Mouse (Mus musculus) cerebellum, postnatal 10 days (tissue): Measurements from ENCODE around the gene Tex22.
A peak's percentile ranks its signal among the peaks of the same experiment; 100 is the strongest.

Experiments used
- DNase-seq, 2 experiments: peaks; one replicate each; pipeline ENCODE4 v3.0.0; 2021; ENCODE audit warnings: mixed read lengths in 2 of 2

Tex22 gene

GRCm38 (mm10) chr12:113074329-113075062, at the start of gene Tex22:
Tex22 (plus strand) TSS chr12:113074502.
- peak; percentile 92 to 95 for DNase-seq

- DNase-seq, result no peak
Measured at GRCm38 (mm10) chr12:113026557-113026956, 47.7 kb upstream of the Tex22 start.

GRCm38 (mm10) chr12:113027495-113027894, 46.8 kb upstream of the Tex22 start:
- no peak for DNase-seq

GRCm38 (mm10) chr12:113028067-113028466, 46.2 kb upstream of the Tex22 start:
- peak; percentile 64 to 73 for DNase-seq

GRCm38 (mm10) chr12:113028898-113029297, 45.4 kb upstream of the Tex22 start:
- peak in 1 of 2 experiments; percentile 31 for DNase-seq

- DNase-seq, result no peak
Measured at GRCm38 (mm10) chr12:113030046-113030445, 44.3 kb upstream of the Tex22 start.

GRCm38 (mm10) chr12:113030993-113031392, 43.3 kb upstream of the Tex22 start:
- DNase-seq, result no peak

GRCm38 (mm10) chr12:113031441-113031840, 42.9 kb upstream of the Tex22 start:
- no peak for DNase-seq

GRCm38 (mm10) chr12:113032296-113033250, 41.7 kb upstream of the Tex22 start:
- DNase-seq, result peak; percentile 59 to 71

GRCm38 (mm10) chr12:113035093-113035492, 39.2 kb upstream of the Tex22 start:
- DNase-seq, result no peak

GRCm38 (mm10) chr12:113036996-113037395, 37.3 kb upstream of the Tex22 start:
- DNase-seq, result no peak

- DNase-seq, result no peak
Measured at GRCm38 (mm10) chr12:113038414-113038813, 35.9 kb upstream of the Tex22 start.

- peak; percentile 90 for DNase-seq
Measured at GRCm38 (mm10) chr12:113041481-113042439, 32.5 kb upstream of the Tex22 start.

- DNase-seq, result no peak
Measured at GRCm38 (mm10) chr12:113042543-113042942, 31.8 kb upstream of the Tex22 start.

GRCm38 (mm10) chr12:113044916-113045677, 29.2 kb upstream of the Tex22 start:
- DNase-seq, result peak; percentile 78 to 84

- no peak for DNase-seq
Measured at GRCm38 (mm10) chr12:113046861-113047260, 27.4 kb upstream of the Tex22 start.

GRCm38 (mm10) chr12:113048103-113048502, 26.2 kb upstream of the Tex22 start:
- peak in 1 of 2 experiments; percentile 54 for DNase-seq

GRCm38 (mm10) chr12:113049836-113050235, 24.5 kb upstream of the Tex22 start:
- no peak for DNase-seq

GRCm38 (mm10) chr12:113050671-113051070, 23.6 kb upstream of the Tex22 start:
- DNase-seq, result no peak

GRCm38 (mm10) chr12:113051628-113052403, 22.5 kb upstream of the Tex22 start:
- DNase-seq, result no peak

GRCm38 (mm10) chr12:113056089-113056488, 18.2 kb upstream of the Tex22 start:
- no peak for DNase-seq
